Mouse (Mus musculus) intestine, embryonic 14.5 days (tissue): ENCODE measurements around the gene Ccer2. TPM values are rescaled to one million over a fixed set of nuclear protein-coding genes. Genes with fewer than 3 reads are reported as not detected.

Experiments
- ATAC-seq: fragments of 200-750 bp; cut with Nextera tagmentation; replicated peaks from 2 replicates; pipeline ENCODE4 v1.8.0; 2017; ENCODE audit warnings: low read depth, moderate number of reproducible peaks, moderate TSS enrichment, moderate library complexity; ENCODE audit not compliant: low FRiP score, low TSS enrichment
- DNase-seq: peaks from one replicate; pipeline ENCODE4 v3.0.0-alpha.2; 2018; ENCODE audit warnings: low spot score
- H3K27ac ChIP-seq: fragments of 300-500 bp; sonication (generic); 2 replicates; pipeline ENCODE4 v1.5.1; 2014; ENCODE audit warnings: low read depth, mild to moderate bottlenecking, control low read depth
- H3K27me3 ChIP-seq: fragments of 300-500 bp; sonication (generic); replicated peaks from 2 replicates; pipeline ENCODE4 v1.6.1; 2014; ENCODE audit warnings: low read length, control low read depth; ENCODE audit not compliant: control insufficient read depth, insufficient read depth
- H3K36me3 ChIP-seq: fragments of 300-500 bp; sonication (generic); 2 replicates; pipeline ENCODE4 v1.6.1; 2014; ENCODE audit warnings: low read length, control low read depth; ENCODE audit not compliant: control insufficient read depth, insufficient read depth
- H3K4me1 ChIP-seq: fragments of 300-500 bp; sonication (generic); replicated peaks from 2 replicates; pipeline ENCODE4 v1.6.1; 2014; ENCODE audit warnings: low read length, control low read depth, mixed read lengths; ENCODE audit not compliant: control insufficient read depth, insufficient read depth
- H3K4me2 ChIP-seq: fragments of 300-500 bp; sonication (generic); 2 replicates; pipeline ENCODE4 v1.6.1; 2014; ENCODE audit warnings: low read length
- H3K4me3 ChIP-seq: fragments of 300-500 bp; sonication (generic); 2 replicates; pipeline ENCODE4 v1.5.1; 2014; ENCODE audit warnings: low read depth, low read length, control low read depth, mixed read lengths
- H3K9ac ChIP-seq: fragments of 300-500 bp; sonication (generic); 2 replicates; pipeline ENCODE4 v1.6.1; 2014; ENCODE audit warnings: mild to moderate bottlenecking, low read length
- H3K9me3 ChIP-seq: fragments of 300-500 bp; sonication (generic); 2 replicates; pipeline ENCODE4 v1.6.1; 2016; ENCODE audit warnings: low read length, control low read depth; ENCODE audit not compliant: control insufficient read depth
- WGBS: fragments of 180-500 bp; shearing (Covaris S2); extraction: QIAGEN DNeasy Blood & Tissue Kit; methylation state at CpG from one replicate; pipeline ENCODE4 v1.1.7; 2014; 5-methylcytosine and 5-hydroxymethylcytosine counted together
- polyA plus RNA-seq: library from polyadenylated mRNA; unstranded; fragments of >200 nt; fragmentation: Nextera tagmentation; extraction: Ambion mirVana; gene quantifications from 2 replicates; pipeline ENCODE4 v1.2.1, GENCODE M21; 2014

Gene Ccer2
- polyA plus RNA-seq, 1 experiment from 2014 or later: not detected

DNA sequence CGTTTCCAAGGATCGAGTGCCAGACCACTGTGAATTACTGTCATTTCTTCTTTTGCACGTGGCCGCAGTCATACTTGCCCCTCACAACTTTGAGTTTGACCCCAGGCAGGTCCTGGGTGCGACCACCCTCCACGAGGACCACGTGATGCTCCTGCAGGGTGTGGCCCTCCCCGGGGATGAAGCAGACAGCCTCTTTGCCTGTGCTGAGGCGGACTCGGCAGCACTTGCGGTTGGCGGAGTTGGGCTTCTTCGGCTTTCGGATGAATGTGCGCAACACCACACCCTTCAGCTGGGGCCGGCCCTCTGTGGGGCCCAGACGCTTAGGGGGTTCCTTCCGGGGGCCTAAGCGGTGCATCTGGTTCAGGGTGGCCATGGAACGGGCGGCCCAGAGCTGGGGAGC lies 16.1 kb upstream of the Ccer2 start:
- Histone ChIP-seq H3K4me1 (peaks cover 12% of the 10 kb centered on the region), H3K4me2 (no peak overlapping the region), H3K9me3 (0 out of 2 replicates have a peak, but pooled peaks cover 2% of the 10 kb centered on the region), H3K9ac (no peak overlapping the region), H3K27me3 (no peaks in the 10 kb centered on the region), H3K27ac (no peak overlapping the region), H3K36me3 (peaks cover 23% of the 10 kb centered on the region), H3K4me3 (no peak overlapping the region)
- no peak for DNase-seq
- ATAC-seq: no peak
- WGBS: 94% methylated on average over 21 of the region's 21 CpGs

DNA sequence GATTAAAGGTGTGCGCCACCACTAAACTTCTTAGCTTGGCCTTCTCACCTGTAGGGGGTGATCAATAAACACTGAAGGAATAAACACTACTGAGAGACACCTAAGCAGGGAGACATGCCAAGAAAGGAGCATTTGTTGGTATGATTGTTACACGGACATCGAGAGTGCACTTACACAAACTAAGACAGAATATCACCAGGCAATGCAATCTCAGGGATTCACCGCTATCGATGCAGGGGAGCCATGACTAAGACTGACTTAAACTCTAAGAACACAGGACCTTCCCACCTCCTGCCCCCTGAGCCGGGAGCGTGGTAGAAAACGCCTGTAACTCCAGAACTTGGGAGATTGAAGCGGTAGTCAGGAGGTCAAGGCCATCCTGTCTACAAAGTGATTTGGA lies 15.0 kb upstream of the Ccer2 start:
- Histone ChIP-seq H3K27me3 (no peaks in the 10 kb centered on the region), H3K4me2 (peak overlapping the region; percentile 93), H3K4me3 (peak overlapping the region; percentile 81), H3K9me3 (0 out of 2 replicates have a peak, but pooled peaks cover 2% of the 10 kb centered on the region), H3K36me3 (peaks cover 35% of the 10 kb centered on the region), H3K4me1 (peaks cover 12% of the 10 kb centered on the region), H3K27ac (peak overlapping the region; percentile 81; the same call in 1 of the 2 replicates), H3K9ac (peak overlapping the region; percentile 80)
- WGBS: 33% methylated on average over 9 of the region's 9 CpGs
- DNase-seq (no peak), ATAC-seq (no peak)

DNA sequence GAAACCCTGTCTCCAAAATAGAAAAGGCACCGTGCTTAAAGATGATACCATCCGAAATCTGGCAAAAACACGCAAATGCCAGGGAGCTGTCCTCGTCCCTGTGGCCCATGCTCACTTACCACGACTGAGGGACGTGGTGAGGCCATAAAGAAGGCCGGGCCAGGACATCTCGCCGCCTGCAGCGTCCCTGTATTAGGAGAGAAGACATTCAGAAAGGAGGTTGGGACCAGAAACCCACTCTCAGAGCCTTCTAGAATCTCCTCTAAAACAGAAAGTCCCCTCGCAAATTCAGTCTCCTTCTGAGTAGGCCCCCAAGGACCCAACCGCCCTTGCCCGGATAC lies 14.6 kb upstream of the Ccer2 start:
- ATAC-seq (no peak; the same call in 1 of the 2 replicates), DNase-seq (no peak)
- peak overlapping the region; percentile 93 for H3K4me2 ChIP-seq
- WGBS: 1% methylated on average over 13 of the region's 13 CpGs
- H3K9me3 ChIP-seq: 0 out of 2 replicates have a peak, but pooled peaks cover 2% of the 10 kb centered on the region
- H3K9ac ChIP-seq: peak overlapping the region; percentile 80
- H3K4me1 ChIP-seq: peaks cover 12% of the 10 kb centered on the region
- H3K4me3 ChIP-seq: peak overlapping the region; percentile 81
- peak overlapping the region; percentile 81; the same call in 1 of the 2 replicates for H3K27ac ChIP-seq
- peaks cover 36% of the 10 kb centered on the region for H3K36me3 ChIP-seq
- no peaks in the 10 kb centered on the region for H3K27me3 ChIP-seq

DNA sequence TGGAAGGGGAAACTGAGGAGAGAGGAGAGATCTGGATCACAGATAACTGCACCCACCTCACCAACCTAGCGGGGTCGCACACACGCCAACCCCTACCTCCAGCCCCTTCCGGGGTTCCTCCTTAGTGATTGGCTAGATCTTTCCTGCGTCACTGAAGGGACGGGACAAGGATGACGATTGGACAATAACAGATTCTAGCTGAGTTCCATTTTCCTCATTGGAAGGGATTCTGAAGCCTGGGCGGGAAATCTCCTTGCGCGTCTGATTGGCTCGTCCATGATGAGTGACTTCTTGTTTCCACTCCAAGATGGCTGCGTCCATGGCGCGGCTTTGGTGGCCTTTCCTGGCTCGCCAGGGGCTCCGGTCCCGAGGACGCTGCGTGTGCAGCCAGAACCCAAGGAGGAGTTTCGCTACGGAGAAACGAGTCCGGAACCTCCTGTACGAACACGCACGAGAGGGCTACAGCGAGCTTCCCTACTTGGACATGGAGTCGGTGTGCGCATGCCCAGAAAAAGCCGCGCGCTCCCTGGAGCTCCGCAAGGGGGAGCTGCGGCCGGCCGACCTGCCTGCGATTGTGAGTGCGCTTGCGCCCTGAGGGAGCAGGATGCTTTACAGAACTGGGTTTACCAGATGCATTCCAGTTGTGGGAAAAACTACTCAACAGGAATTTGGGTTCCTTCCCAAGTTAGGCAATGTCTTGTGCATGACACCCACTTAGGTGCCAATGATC lies 14.1 kb upstream of the Ccer2 start, which contains the start of the genes Mrps12 and Sars2:
Mrps12 (minus strand) TSS at position 112 of the 730 bp plus-strand sequence.
Sars2 (plus strand) TSS at position 284 of the 730 bp plus-strand sequence.
- ATAC-seq: peak; percentile 98
- Histone ChIP-seq H3K9ac (peak within 1 kb of the TSS; percentile 80), H3K9me3 (0 out of 2 replicates have a peak, but pooled peaks cover 2% of the 10 kb centered on the region), H3K36me3 (peaks cover 40% of the 10 kb centered on the region), H3K4me1 (peaks cover 12% of the 10 kb centered on the region), H3K27ac (peak within 1 kb of the TSS; percentile 81), H3K4me3 (peak within 1 kb of the TSS; percentile 81), H3K4me2 (peak within 1 kb of the TSS; percentile 93), H3K27me3 (no peaks in the 10 kb centered on the region)
- DNase-seq: peak; percentile 99
- WGBS: under 1% methylated on average over 39 of the region's 39 CpGs

DNA sequence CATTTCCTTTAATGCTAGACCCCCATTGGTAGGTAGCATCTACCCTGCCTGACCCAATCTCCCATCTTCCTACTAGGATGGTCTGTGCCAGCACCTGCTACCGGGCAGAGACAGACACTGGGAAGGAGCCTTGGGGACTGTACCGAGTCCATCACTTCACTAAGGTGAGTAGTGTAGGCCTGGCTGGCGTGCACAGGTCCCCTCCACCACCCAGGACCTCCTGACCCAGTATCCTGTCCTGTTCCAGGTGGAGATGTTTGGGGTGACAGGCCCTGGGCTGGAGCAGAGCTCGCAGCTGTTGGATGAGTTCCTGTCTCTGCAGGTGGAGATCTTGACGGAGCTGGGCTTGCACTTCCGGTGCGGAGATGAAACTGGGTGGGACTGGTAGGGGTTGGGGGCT lies 6.0 kb upstream of the Ccer2 start:
- no peak overlapping the region for H3K4me3 ChIP-seq
- WGBS: 91% methylated on average over 7 of the region's 7 CpGs

DNA sequence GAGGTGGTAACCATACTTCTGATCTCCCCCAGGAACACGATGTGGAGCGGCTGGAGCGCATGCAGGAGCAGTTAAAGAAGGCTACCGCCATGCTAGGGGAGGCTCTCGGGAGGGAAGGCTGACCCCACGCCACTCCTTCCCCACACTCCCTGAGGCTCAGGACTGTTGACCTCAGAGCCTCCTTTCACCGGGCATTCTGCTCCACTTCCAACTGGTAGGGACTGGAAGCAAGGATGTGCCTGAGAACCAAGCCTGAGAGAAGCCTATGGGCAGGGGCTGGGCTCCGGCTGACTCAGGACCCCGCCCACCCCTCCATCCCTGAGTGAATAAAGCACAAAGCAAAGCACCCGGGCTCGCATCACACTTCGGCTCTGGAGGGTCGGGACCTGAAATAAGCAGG lies 2.6 kb downstream of the Ccer2 start:
- no peak overlapping the region for H3K4me2 ChIP-seq
- no peak overlapping the region for H3K9ac ChIP-seq
- no peak overlapping the region for H3K27ac ChIP-seq
- H3K4me1 ChIP-seq: 0 out of 2 replicates have a peak, but pooled peaks cover 5% of the 10 kb centered on the region
- WGBS: 84% methylated on average over 13 of the region's 13 CpGs
- DNase-seq (no peak), ATAC-seq (no peak)
- no peak overlapping the region for H3K4me3 ChIP-seq
- peaks cover 19% of the 10 kb centered on the region for H3K36me3 ChIP-seq
- no peaks in the 10 kb centered on the region for H3K9me3 ChIP-seq
- H3K27me3 ChIP-seq: peaks cover 16% of the 10 kb centered on the region

More for the DNA sequence above, 6.0 kb upstream of the Ccer2 start:
- Histone ChIP-seq H3K27me3 (no peaks in the 10 kb centered on the region), H3K4me1 (no peaks in the 10 kb centered on the region), H3K9ac (no peak overlapping the region), H3K27ac (no peak overlapping the region), H3K9me3 (no peaks in the 10 kb centered on the region), H3K4me2 (no peak overlapping the region), H3K36me3 (peaks cover 37% of the 10 kb centered on the region)
- ATAC-seq: no peak
- DNase-seq: no peak

DNA sequence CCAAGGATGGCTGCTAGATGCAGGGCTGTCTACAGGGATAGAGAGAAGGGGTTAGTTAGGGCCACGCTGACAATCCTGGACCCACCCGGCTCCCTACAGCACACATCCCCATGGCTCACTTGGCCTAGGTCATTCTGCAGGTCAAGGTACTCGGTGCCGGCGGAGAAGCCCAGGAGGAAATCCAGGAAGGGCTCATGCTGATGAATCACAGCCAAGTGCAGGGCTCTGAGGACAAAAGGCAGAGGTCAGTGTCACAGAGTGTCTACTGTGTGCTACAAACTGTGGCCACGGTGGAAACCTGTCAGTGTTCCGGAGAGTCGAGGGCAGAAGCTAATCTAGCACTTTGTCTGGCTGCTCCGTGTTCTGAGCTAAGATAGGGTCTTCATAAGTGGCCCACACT lies 5.9 kb downstream of the Ccer2 start:
- 90% methylated on average over 9 of the region's 9 CpGs for WGBS
- DNase-seq: no peak

DNA sequence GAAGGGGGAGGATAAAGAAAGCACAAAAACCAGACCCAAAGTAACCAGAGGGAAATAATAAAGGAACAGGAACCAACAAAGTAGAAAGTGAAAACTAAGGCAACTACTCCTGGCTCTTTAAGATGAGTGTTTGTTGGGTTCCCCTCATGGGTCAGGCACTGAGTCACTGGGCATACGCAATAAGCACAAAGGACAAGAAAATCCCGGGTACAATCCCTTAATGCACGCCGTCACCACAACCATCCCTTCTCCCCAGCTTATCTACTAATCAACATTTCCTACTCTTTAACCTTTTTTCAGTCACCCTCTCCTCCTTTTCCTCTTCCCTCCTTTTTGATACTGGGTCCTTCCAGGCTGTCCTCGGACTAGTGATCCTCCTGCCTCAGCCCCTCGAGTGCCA lies 9.2 kb downstream of the Ccer2 start:
- 86% methylated on average over 6 of the region's 6 CpGs for WGBS
- no peak overlapping the region for H3K9ac ChIP-seq

More for the DNA sequence above, 5.9 kb downstream of the Ccer2 start:
- Histone ChIP-seq H3K4me3 (no peak overlapping the region), H3K9me3 (no peaks in the 10 kb centered on the region), H3K4me1 (peaks cover 7% of the 10 kb centered on the region), H3K9ac (no peak overlapping the region), H3K36me3 (peaks cover 19% of the 10 kb centered on the region), H3K4me2 (no peak overlapping the region), H3K27me3 (peaks cover 1% of the 10 kb centered on the region; the same call in 1 of the 2 replicates), H3K27ac (no peak overlapping the region)
- no peak for ATAC-seq

More for the DNA sequence above, 9.2 kb downstream of the Ccer2 start:
- Histone ChIP-seq H3K27me3 (no peaks in the 10 kb centered on the region), H3K4me3 (no peak overlapping the region), H3K27ac (no peak overlapping the region), H3K4me2 (peak overlapping the region; percentile 79), H3K9me3 (no peaks in the 10 kb centered on the region), H3K4me1 (peaks cover 11% of the 10 kb centered on the region), H3K36me3 (peaks cover 14% of the 10 kb centered on the region)
- ATAC-seq (no peak), DNase-seq (no peak)
